Mouse (Mus musculus): Measurements from ENCODE around the gene Apol11b. TPM values are rescaled to one million over a fixed set of nuclear protein-coding genes. Genes with fewer than 3 reads are reported as not detected.
"Not testable (repeated sequence)": the region's sequence is repeated elsewhere in the genome, so short reads cannot be mapped to it uniquely, and the experiment has no call there.

Apol11b gene
- polyA plus RNA-seq, 1 experiment: not detected

- H3K27ac ChIP-seq (ENCODE audit: insufficient read depth, low read length); H3K9ac ChIP-seq (ENCODE audit: low read depth, poor library complexity, severe bottlenecking); H3K27me3 ChIP-seq (ENCODE audit: control insufficient read depth, insufficient read depth, low read length, poor library complexity, severe bottlenecking); H3K4me1 ChIP-seq (ENCODE audit: control insufficient read depth, insufficient read depth, low read length); H3K36me3 ChIP-seq (ENCODE audit: control insufficient read depth, insufficient read depth, low read length, poor library complexity, severe bottlenecking); H3K4me3 ChIP-seq (ENCODE audit: low read depth, low read length); H3K9me3 ChIP-seq (replicated peaks; ENCODE audit: control insufficient read depth, insufficient read depth, low read length, poor library complexity, severe bottlenecking): not testable (repeated sequence)
- peak; percentile 19 for TF ChIP-seq CTCF (IDR thresholded peaks at IDR 0.05; ENCODE audit: low read depth, low read length)
Observed at GRCm38 (mm10) chr15:77628647-77629046, 14.4 kb downstream of the Apol11b start.

GRCm38 (mm10) chr15:77626471-77626870, 16.6 kb downstream of the Apol11b start:
- H3K36me3 ChIP-seq (ENCODE audit: control insufficient read depth, insufficient read depth, low read length, poor library complexity, severe bottlenecking); H3K4me1 ChIP-seq (ENCODE audit: control insufficient read depth, insufficient read depth, low read length); H3K9me3 ChIP-seq (replicated peaks; ENCODE audit: control insufficient read depth, insufficient read depth, low read length, poor library complexity, severe bottlenecking); H3K9ac ChIP-seq (ENCODE audit: low read depth, poor library complexity, severe bottlenecking); H3K4me3 ChIP-seq (ENCODE audit: low read depth, low read length); H3K27me3 ChIP-seq (ENCODE audit: control insufficient read depth, insufficient read depth, low read length, poor library complexity, severe bottlenecking); H3K27ac ChIP-seq (ENCODE audit: insufficient read depth, low read length): not testable (repeated sequence)

- no peak for TF ChIP-seq EP300 (IDR thresholded peaks at IDR 0.05; ENCODE audit: insufficient read depth, low read depth, low read length)
- Histone ChIP-seq H3K9me3 (replicated peaks; ENCODE audit: control insufficient read depth, insufficient read depth, low read length, poor library complexity, severe bottlenecking) (no peaks in the 10 kb centered on the region), H3K4me3 (ENCODE audit: low read depth, low read length) (no peak overlapping the region), H3K27me3 (ENCODE audit: control insufficient read depth, insufficient read depth, low read length, poor library complexity, severe bottlenecking) (no peaks in the 10 kb centered on the region; the same call in 1 of the 2 replicates), H3K36me3 (ENCODE audit: control insufficient read depth, insufficient read depth, low read length, poor library complexity, severe bottlenecking) (no peaks in the 10 kb centered on the region), H3K4me1 (ENCODE audit: control insufficient read depth, insufficient read depth, low read length) (no peaks in the 10 kb centered on the region), H3K27ac (ENCODE audit: insufficient read depth, low read length) (no peak overlapping the region), H3K9ac (ENCODE audit: low read depth, poor library complexity, severe bottlenecking) (no peak overlapping the region)
Observed at GRCm38 (mm10) chr15:77624710-77625109, 18.4 kb downstream of the Apol11b start.

- Histone ChIP-seq H3K9me3 (replicated peaks; ENCODE audit: control insufficient read depth, insufficient read depth, low read length, poor library complexity, severe bottlenecking) (no peaks in the 10 kb centered on the region), H3K27me3 (ENCODE audit: control insufficient read depth, insufficient read depth, low read length, poor library complexity, severe bottlenecking) (no peaks in the 10 kb centered on the region), H3K9ac (ENCODE audit: low read depth, poor library complexity, severe bottlenecking) (no peak overlapping the region), H3K36me3 (ENCODE audit: control insufficient read depth, insufficient read depth, low read length, poor library complexity, severe bottlenecking) (no peaks in the 10 kb centered on the region), H3K4me1 (ENCODE audit: control insufficient read depth, insufficient read depth, low read length) (no peaks in the 10 kb centered on the region), H3K4me3 (ENCODE audit: low read depth, low read length) (no peak overlapping the region), H3K27ac (ENCODE audit: insufficient read depth, low read length) (no peak overlapping the region)
- TF ChIP-seq EP300 (IDR thresholded peaks at IDR 0.05; ENCODE audit: insufficient read depth, low read depth, low read length) (no peak), POLR2A (IDR thresholded peaks at IDR 0.05; ENCODE audit: insufficient read depth, low read length) (no peak), CTCF (IDR thresholded peaks at IDR 0.05; ENCODE audit: low read depth, low read length) (no peak)
Observed at GRCm38 (mm10) chr15:77606069-77606468, 37.0 kb downstream of the Apol11b start.

GRCm38 (mm10) chr15:77598958-77599357, 44.1 kb downstream of the Apol11b start, which contains the start of gene Gm36245:
Gene Gm36245 (plus strand): TSS chr15:77599258.
- Histone ChIP-seq H3K4me3 (ENCODE audit: low read depth, low read length) (no peak within 1 kb of the TSS), H3K4me1 (ENCODE audit: control insufficient read depth, insufficient read depth, low read length) (no peaks in the 10 kb centered on the region), H3K9ac (ENCODE audit: low read depth, poor library complexity, severe bottlenecking) (no peak within 1 kb of the TSS), H3K9me3 (replicated peaks; ENCODE audit: control insufficient read depth, insufficient read depth, low read length, poor library complexity, severe bottlenecking) (no peaks in the 10 kb centered on the region), H3K27ac (ENCODE audit: insufficient read depth, low read length) (no peak within 1 kb of the TSS), H3K36me3 (ENCODE audit: control insufficient read depth, insufficient read depth, low read length, poor library complexity, severe bottlenecking) (no peaks in the 10 kb centered on the region), H3K27me3 (ENCODE audit: control insufficient read depth, insufficient read depth, low read length, poor library complexity, severe bottlenecking) (no peaks in the 10 kb centered on the region)
- TF ChIP-seq EP300 (IDR thresholded peaks at IDR 0.05; ENCODE audit: insufficient read depth, low read depth, low read length): no peak

- Histone ChIP-seq H3K9me3 (replicated peaks; ENCODE audit: control insufficient read depth, insufficient read depth, low read length, poor library complexity, severe bottlenecking) (no peaks in the 10 kb centered on the region), H3K4me1 (ENCODE audit: control insufficient read depth, insufficient read depth, low read length) (no peaks in the 10 kb centered on the region), H3K36me3 (ENCODE audit: control insufficient read depth, insufficient read depth, low read length, poor library complexity, severe bottlenecking) (no peaks in the 10 kb centered on the region), H3K9ac (ENCODE audit: low read depth, poor library complexity, severe bottlenecking) (no peak overlapping the region), H3K4me3 (ENCODE audit: low read depth, low read length) (no peak overlapping the region), H3K27me3 (ENCODE audit: control insufficient read depth, insufficient read depth, low read length, poor library complexity, severe bottlenecking) (no peaks in the 10 kb centered on the region), H3K27ac (ENCODE audit: insufficient read depth, low read length) (no peak overlapping the region)
- TF ChIP-seq CTCF (IDR thresholded peaks at IDR 0.05; ENCODE audit: low read depth, low read length): no peak
- TF ChIP-seq POLR2A (IDR thresholded peaks at IDR 0.05; ENCODE audit: insufficient read depth, low read length): no peak
- TF ChIP-seq EP300 (IDR thresholded peaks at IDR 0.05; ENCODE audit: insufficient read depth, low read depth, low read length): no peak
Observed at GRCm38 (mm10) chr15:77598429-77598828, 44.7 kb downstream of the Apol11b start.

- H3K9ac ChIP-seq (ENCODE audit: low read depth, poor library complexity, severe bottlenecking): no peak within 1 kb of the TSS
- H3K27ac ChIP-seq (ENCODE audit: insufficient read depth, low read length): no peak within 1 kb of the TSS
- H3K9me3 ChIP-seq (replicated peaks; ENCODE audit: control insufficient read depth, insufficient read depth, low read length, poor library complexity, severe bottlenecking): no peaks in the 10 kb centered on the region
- no peaks in the 10 kb centered on the region for H3K36me3 ChIP-seq (ENCODE audit: control insufficient read depth, insufficient read depth, low read length, poor library complexity, severe bottlenecking)
- TF ChIP-seq EP300 (IDR thresholded peaks at IDR 0.05; ENCODE audit: insufficient read depth, low read depth, low read length): no peak
- no peak for TF ChIP-seq CTCF (IDR thresholded peaks at IDR 0.05; ENCODE audit: low read depth, low read length)
- TF ChIP-seq POLR2A (IDR thresholded peaks at IDR 0.05; ENCODE audit: insufficient read depth, low read length): no peak
- no peaks in the 10 kb centered on the region for H3K4me1 ChIP-seq (ENCODE audit: control insufficient read depth, insufficient read depth, low read length)
- no peaks in the 10 kb centered on the region for H3K27me3 ChIP-seq (ENCODE audit: control insufficient read depth, insufficient read depth, low read length, poor library complexity, severe bottlenecking)
- no peak within 1 kb of the TSS for H3K4me3 ChIP-seq (ENCODE audit: low read depth, low read length)
Observed at GRCm38 (mm10) chr15:77595961-77596360, 47.1 kb downstream of the Apol11b start, which contains the start of gene Apol10b. Gene Apol10b (minus strand): TSS chr15:77596125.

Data from ES-Bruce4 (cell line).